Mouse (Mus musculus) c-Kit-positive CD71-negative TER-119-negative erythroid progenitor cells, embryonic 14.5 days (primary cell): ENCODE data around the gene Ggta1.
"Not testable (repeated sequence)": the region's sequence is repeated elsewhere in the genome, so short reads cannot be mapped to it uniquely, and the experiment has no call there.

Experiments
- DNase-seq: peaks from one replicate; pipeline ENCODE4 v3.0.0-alpha.2; 2013; ENCODE audit warnings: low read depth

The Ggta1 gene

GRCm38 (mm10) chr2:35460378-35460880 is 2.6 kb downstream of the Ggta1 start:
- no peak for DNase-seq

- no peak for DNase-seq
Measured at GRCm38 (mm10) chr2:35459316-35459715, 3.7 kb downstream of the Ggta1 start.

DNA sequence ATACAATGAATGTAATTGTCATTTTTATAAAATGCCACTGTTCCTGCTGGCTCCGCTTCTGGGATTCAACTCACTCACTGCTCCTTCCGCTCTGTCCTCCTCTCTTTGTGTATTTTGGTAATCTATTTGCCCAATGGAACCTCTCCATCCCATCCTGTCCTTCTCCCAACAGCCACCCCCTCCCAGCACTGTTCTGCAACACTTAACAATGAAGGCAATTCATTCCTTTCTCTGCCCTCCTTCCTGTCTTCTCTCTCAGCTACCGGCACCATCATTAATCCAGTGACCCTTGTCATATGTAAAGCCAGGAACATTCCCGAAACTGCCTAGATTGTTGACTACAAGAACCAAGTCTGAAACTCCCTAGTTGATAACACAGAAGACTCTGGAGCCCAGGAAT is 4.6 kb downstream of the Ggta1 start:
- DNase-seq, result no peak

- DNase-seq, result no peak
Measured at GRCm38 (mm10) chr2:35453736-35454135, 9.3 kb downstream of the Ggta1 start.

GRCm38 (mm10) chr2:35452695-35453094 is 10.3 kb downstream of the Ggta1 start:
- not testable (repeated sequence) for DNase-seq

DNA sequence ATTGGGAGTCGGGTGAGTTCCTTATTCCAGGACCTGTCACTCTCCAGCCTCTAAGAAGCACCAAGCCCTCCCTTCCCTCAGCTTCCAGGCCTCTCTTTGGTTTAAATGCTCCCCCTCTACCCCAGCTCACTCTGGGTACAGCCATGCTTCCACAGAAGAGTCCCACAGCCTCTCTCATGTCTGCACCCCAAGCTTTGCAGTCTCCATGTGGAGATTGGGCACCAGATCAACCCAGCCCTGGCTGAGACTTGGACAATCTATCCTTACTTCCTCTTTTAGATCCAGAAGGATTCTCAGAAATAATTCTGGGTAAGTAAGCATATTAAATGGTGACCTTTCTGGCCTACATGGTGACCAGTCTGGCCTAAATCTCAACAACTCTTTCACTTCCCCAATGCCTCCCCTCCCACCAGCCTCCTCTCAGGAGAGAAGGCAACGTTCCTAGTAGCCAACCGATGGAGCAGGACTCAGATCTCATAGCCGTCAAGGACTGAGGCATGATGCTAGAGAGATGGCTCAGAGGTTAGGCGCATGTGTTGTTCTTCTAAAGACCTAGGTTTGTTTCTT is 11.5 kb downstream of the Ggta1 start:
- no peak for DNase-seq

- no peak for DNase-seq
Measured at GRCm38 (mm10) chr2:35450856-35451255, 12.2 kb downstream of the Ggta1 start.

DNA sequence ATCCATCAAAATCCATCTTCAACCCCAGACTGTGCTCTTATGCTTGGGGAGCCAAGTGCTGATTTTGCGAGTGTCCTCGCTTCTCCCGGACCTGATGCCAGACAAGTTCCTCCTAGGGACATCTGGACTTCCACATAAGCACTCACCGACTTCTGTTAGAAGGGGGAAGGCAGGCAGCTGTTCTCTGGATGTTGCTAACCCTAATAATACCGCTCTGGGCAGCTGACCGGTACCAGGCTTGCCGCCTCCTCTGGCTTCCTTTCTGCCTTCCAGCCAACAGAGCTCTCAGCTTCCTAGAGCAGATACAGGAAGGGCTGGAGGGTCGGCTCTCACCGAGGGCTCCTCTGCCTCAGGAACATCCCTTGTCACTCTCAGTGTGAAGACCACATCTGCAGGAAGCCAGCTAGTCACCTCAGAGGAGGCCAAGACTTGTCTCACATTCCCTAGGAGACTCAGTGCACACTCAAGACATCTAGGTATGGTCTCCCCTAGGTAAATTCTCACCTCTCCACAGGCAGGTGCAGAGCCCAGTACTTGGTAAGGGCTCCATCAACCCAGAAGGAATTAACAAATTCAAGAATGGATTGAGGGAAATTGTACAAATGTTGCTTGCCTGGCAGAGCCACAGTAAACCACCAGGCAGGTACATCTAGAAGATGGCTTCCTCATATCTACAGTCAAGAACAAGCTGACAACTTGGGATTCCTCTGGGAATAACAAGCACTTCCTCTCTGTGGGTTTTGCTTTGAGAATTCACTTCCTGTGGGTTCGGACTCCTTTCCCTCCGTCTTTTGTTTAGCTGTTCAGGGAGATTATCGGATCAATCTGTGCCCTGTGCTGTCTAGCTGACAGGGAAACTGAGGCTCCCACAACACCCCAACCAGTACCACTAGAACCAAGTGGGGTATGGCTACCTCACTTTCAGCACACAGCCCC is 13.1 kb downstream of the Ggta1 start:
- no peak for DNase-seq

GRCm38 (mm10) chr2:35448914-35449670 is 13.9 kb downstream of the Ggta1 start:
- no peak for DNase-seq

- no peak for DNase-seq
Measured at GRCm38 (mm10) chr2:35448215-35448913, 14.7 kb downstream of the Ggta1 start.

DNA sequence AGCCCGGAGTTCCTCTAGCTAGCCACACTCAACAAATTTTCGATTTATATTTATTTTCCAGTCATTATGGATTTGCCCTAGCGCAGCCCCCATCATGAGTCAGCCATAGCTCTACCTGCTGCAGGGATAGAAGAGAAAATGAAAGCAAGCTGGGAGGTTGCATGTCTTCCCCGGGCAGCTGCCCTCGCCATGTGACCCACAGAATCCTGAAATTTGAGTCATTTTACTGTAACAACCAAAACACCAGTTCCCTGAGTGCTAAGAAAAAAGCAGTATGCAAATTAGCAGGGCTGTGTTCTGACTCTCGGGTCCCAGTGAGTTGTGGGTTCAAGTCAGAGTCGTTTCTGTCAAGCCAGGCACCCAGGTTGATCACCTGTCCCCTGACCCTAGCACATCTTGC is 15.6 kb downstream of the Ggta1 start:
- DNase-seq, result no peak

DNA sequence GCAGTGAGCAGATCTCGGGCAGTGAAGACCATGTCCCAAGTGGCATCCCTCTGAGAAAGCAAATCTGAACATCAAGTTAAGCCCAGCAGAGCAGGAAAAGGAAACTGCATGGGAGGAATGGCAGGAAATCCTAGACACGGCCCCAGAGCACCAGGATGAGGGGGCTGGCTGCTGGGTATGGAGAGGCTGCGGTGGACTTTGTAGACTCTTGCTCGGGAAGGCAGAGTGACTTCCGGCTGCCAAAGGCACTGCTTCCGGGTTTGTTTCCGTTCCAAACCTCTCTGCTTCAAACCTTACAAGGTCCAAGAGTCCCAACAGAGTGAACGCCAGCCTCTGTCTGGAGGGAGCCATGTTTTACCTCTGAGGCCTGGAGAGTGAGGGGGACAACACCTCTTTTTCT is 16.2 kb downstream of the Ggta1 start:
- no peak for DNase-seq

DNA sequence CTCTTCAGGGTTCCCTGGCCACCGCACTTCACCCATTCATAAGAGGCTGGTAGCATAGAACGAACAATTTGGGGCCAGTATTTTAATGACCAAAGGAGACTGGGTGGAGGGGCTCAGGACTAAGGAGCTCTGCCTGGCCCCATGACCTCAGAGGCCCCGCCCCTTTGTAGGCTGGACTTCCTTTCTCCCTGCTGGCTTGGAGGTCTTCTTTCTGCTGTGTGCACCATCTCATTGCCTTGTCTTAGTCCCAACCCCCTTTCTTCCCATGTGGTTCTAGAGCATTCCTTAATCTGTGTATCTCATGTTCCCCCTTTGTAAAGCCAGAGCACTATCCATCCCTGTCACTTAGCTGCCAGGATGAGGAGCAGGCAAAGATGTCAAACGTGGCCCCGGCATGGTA is 16.7 kb downstream of the Ggta1 start:
- DNase-seq, result no peak

DNA sequence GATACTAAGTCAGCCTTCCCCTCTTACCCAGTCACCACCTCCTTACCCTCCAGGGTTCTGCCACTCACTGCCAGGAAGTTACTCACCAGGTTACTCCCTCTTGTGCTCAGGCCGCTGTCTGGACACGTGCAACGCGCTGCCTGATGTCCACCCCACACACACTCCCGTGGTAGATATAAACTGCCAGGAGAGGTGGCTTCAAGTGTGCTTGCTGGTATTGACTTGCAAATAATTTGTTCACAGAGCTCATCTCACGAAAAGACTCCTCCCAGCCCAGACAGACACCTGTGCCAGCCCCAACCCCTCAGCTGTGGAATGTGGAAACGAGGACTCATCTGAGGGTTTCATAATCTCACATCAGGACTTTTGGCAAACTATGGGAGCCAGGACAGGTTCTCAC is 17.4 kb downstream of the Ggta1 start:
- DNase-seq, result no peak

DNA sequence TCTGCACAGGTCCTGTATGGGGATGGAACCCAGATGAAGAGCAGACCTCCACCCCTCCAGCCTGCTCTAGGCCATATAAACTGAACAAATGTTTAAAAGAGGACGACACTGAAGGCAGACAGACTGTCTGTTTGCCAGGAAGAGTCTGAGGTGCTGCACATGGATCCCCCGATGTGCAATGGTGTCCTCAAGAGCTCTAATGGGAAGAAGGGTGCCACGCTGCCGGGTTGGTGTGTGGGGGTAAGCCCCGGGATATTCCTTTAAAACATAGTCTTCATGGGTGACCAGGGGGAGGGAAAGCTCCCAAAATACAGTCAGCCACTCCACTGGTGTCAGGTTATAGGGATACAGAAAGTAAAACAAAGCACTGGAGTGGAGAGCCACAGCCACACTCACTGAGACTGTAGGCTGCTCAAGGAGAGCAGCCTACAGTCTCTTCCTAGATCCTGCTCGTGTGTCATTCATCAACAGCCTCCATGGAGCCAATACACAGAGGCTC is 18.2 kb downstream of the Ggta1 start:
- DNase-seq, result no peak

DNA sequence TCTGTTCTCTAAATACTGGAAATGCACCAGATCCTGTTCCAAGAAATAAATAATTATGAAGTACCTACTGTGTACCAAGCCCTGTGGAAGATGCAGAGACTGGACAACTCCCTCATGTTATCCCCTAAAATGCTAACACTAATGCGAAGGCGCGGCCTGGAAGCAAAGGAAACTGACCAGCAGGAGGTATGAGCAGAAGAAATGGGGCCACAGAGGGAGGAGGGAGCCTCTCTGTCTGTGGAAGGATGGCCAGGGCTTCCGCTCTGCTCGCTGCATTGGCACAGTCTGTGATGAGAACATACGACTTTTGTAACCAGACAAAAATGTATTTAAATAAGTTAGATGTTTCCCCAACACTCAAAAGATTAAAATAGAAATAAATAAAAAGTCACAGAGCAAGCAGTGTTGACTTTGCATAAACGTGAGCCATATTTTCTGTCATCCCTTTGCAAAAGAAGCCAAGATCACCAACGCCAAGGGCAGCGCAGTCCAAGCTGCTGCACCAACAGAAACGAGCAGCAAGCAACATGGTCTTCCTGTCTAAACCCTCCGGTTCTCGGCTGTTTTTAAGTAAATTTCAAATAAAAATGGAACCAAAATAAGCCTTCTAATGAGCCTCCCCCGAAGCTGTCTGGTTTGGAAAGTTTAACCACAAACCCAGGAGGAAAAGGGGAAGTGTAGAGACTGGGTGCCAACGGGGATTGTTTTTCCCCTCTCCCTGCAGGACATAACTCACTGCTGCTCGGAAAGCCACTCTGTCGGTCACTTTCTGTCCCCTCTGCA is 18.9 kb downstream of the Ggta1 start:
- no peak for DNase-seq

DNA sequence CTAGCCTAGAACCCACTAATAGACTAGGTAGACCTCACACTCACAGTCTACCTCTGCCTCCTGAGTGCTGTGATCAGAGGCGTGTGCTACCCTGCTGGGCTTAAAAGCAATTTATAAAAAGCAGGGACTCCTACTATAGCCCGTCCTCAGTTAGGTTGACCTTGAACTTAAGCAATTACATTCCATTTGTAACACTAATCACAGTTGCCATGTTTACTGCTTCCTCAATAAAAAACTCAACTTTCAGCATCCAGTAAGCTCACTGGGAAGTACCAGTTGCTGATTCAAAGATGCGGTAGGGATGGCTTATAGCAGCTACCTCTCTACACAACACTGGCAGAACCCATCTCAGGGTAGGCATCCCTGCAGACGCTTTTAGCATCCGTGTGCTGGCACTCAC is 19.7 kb downstream of the Ggta1 start:
- no peak for DNase-seq

- DNase-seq, result no peak
Measured at GRCm38 (mm10) chr2:35442079-35442478, 21.0 kb downstream of the Ggta1 start.

- DNase-seq, result no peak
Measured at GRCm38 (mm10) chr2:35441419-35441818, 21.6 kb downstream of the Ggta1 start.

DNA sequence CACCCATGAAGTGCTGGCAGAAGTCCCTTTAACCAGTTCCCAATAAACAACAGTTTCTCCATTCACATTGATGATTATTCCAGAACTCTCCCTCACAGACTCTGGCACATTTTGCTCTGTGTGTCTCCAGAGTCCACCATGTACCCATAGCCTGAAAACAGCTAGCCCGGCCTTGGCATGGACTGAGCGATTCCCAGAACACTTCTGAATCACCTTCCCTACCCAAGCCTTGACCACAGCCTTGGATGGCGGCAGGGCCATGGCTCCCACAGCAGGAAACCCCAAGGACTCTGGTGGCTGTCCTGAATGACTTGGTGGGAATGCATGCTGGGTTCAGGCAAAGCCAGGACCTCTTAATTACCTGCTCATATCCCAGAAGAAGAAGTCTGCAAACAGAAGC is 22.6 kb downstream of the Ggta1 start:
- no peak for DNase-seq

GRCm38 (mm10) chr2:35437796-35438195 is 25.2 kb downstream of the Ggta1 start:
- DNase-seq, result no peak
